Mouse (Mus musculus) heart, postnatal 0 days (tissue): ENCODE measurements around the gene Iqch.

Experiments
- CTCF ChIP-seq: IDR thresholded peaks from 2 replicates; pipeline ENCODE4 v1.5.1; 2016; ENCODE audit warnings: antibody characterized with exemption, control low read depth, low read depth
- EP300 ChIP-seq: IDR thresholded peaks from 2 replicates; pipeline ENCODE4 v1.6.1; 2016; ENCODE audit warnings: antibody characterized with exemption, low read depth

GRCm38 (mm10) chr9:63380326-63380725 lies 222.0 kb downstream of the Iqch start:
- TF ChIP-seq CTCF (no peak), EP300 (no peak)
